Mouse (Mus musculus): Measurements from ENCODE around the gene Spryd7.
A peak's percentile ranks its signal among the peaks of the same experiment; 100 is the strongest.

Spryd7 gene

DNA sequence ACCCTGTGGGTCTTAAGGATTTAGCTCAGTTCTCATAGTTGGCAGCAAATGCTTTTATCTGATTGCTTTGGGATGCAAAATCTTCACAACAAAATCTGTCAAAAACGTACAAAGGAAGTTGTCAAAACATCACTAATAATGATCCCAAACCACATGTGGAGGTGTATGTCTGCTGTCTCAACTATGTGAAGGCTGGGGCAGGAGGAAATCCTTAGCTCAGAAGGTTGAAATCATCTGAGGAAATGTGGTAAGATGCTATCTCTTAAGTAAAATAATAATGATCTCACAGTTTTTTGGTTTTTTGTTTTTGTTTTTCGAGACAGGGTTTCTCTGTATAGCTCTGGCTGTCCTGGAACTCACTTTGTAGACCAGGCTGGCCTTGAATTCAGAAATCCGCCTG is 20.9 kb downstream of the Spryd7 start:
- DNase-seq = no peak

DNA sequence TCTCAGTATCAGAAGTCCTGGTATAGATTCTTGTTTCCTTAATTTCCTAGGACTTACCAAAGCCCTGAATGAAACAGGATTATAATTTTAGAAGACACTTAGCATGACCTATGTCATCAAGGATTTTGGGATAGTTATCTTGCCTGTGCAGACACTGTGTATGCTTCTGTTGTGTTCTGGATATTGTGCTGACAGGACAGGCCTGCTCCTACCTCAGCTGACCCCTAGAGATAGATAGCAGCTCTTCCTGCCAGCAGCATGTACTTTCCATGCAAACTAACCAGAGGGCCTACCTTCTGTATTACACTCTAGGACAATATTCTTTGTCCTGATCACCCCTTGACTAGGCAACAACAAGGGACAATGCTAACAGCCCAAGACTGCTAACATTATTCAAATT is 25.7 kb downstream of the Spryd7 start:
- DNase-seq = no peak

DNA sequence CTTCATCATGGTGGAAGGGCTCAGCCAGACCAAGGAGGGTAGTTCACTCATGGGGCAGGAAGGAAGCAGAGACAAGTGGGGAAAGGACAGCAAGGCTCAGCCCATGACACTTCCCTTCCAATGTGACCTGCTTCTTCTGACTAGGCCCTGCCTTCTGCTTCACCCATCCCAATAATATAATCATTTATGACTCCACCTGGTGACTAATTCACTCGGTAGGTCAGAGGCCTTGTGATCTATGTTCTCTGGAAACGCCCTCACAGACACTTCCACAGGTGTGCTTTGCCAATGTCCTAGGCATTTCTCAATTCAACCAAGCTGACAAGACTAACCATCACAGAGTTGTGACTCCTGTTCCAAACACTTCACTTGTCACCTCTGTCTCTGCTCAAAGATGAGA is 26.3 kb downstream of the Spryd7 start:
- DNase-seq = no peak

DNA sequence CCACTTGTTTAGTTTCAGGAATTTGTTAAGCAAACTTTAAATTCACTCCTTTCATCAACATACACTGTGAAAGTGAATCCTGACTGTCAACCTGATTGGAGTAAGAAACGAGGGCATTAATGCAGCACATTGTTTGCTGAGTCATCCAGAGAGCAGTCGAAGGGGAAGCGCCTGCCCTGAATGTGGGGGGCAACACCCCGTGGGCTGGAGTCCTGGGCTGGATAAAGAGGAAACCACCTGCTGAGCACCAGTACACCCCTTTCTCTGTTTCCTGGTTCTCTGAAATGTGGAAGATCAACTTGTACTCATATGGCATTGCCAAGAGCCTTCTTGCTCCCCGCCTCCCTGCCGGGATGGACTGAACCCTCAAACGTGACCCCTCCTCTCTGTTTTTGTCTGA is 27.2 kb downstream of the Spryd7 start:
- no peak for DNase-seq

DNA sequence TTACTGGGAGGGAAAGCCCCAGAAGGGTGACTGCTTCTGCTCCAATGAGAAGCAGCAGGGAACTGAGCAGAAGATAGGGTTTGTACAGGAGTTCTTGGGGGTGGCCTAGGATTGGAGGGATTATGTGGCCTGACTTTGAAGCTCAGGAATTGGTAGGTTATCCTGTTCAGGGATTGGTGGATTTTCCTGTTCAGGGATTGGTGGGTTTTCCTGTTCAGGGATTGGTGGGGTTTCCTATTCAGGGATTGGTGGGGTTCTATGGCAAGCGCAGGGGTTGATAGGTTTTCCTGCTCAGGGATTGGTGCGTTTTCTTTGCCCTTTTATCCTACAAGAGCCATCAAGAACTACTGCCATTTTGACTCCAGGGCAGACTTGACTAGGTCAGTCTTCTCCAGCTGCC is 30.7 kb downstream of the Spryd7 start:
- no peak for DNase-seq

DNA sequence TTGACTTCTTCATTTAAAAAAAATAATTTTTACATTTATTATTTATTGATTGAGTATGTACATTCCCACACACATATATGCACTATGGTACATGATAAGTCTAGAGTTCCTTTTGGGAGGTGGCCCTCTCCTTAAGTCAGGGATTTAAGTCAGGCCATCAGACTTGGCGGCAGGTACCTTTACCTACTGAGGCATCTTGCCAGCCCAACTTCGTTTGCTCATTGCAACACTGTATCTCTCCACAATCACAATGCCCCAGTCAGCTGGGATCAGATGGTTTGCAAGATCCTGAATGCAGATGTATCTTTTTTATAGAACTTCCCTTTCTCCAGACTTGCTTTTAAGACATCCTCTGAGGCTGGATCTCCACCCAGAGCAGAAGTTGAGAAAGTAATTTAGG is 32.9 kb downstream of the Spryd7 start:
- no peak for DNase-seq

DNA sequence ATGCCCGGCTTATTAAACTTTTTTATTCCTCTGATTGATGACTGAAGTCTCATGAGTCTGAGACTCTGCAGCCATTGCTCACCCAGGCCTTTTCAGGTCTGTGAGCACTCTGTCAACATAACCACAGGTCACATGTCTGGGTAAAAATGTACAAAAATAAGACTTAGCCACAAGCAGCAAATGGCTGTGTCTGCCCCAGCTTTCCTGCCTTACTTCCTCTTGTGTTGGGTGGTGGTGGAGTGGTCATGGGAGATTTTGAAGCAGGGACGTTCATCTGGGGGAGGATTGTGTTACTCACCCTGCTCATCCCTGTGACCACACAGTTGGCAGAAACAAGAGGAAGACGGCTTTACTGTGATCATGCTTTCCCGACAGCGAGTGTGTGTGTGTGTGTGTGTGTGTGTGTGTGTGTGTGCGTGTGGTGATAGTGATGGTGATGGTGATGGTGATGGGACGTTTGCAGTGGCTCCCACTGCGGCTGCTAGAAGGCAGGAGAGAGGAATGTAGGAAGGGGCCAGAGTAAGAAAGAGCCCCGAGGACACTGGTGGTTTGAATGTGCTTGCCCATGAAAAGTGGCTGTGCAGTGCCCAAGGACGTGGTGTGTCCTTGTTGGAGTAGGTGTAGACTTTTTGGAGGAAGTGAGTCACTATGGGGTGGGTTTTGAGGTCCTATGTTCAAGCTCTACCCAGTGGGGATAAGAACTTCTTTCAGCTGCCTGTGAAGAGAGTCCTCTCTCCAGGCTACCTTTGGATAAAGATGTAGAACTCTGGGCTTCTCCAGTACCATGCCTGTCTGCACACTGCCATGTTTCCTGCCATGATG is 37.8 kb downstream of the Spryd7 start:
- DNase-seq = no peak

DNA sequence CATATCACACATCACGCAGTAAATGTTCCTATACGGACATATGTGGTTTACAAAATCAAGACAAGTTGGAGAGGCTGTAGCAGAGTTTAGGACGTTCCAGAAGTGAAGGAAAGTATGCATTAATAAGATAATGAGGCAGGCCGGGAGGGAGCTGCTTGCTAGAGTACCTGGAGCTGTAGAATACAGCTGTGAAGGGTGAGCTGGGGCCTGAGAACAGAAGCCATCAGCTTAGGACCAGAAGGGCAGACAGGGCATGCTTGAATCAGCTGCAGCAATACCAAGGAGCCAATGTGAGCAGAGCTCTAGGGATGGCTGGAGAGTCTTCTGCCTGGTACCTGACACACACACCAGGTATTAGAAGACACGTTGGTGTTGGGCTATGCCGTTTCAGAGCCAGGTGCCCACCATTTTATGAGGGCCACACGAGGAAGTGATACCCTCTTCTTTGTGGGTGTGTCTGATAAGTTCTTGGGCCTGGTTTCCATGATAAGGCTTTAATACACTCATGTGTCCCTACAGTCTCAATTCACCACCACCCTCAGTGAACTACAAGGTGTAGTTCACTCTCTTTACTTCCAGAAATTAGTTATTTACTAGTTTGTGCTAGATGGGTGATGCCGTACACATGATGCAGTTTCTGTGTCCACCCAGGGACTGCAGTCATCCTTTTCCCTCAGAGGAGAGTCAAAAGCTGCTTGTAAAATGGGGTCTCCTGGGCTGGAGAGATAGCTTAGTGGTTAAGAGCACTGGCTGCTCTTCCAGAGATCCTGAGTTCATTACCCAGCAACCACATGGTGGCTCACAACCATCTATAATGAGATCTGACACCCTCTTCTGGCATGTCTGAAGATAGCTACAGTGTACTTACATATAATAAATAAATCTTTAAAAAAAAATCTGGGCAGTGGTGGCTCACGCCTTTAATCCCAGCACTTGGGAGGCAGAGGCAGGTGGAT is 39.9 kb downstream of the Spryd7 start:
- no peak for DNase-seq

DNA sequence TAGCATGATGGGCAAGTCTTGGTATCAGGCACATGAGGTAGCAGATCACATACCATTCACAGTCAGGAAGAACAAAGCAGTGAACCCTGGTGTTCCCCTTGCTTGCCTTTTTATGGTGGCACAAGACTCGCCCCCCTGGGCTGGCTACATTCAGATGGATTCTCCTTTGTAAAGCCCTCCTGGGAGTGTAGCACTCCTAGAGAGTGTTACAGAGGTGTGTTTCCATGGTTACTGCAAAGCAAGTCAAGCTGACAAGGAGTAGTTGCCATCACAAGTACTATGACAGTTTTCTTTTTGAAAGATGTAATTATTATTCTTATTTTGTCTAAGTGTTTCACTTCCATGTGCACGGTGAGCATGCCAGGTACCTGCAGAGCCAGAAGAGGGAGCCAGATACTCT is 45.2 kb downstream of the Spryd7 start:
- no peak for DNase-seq

DNA sequence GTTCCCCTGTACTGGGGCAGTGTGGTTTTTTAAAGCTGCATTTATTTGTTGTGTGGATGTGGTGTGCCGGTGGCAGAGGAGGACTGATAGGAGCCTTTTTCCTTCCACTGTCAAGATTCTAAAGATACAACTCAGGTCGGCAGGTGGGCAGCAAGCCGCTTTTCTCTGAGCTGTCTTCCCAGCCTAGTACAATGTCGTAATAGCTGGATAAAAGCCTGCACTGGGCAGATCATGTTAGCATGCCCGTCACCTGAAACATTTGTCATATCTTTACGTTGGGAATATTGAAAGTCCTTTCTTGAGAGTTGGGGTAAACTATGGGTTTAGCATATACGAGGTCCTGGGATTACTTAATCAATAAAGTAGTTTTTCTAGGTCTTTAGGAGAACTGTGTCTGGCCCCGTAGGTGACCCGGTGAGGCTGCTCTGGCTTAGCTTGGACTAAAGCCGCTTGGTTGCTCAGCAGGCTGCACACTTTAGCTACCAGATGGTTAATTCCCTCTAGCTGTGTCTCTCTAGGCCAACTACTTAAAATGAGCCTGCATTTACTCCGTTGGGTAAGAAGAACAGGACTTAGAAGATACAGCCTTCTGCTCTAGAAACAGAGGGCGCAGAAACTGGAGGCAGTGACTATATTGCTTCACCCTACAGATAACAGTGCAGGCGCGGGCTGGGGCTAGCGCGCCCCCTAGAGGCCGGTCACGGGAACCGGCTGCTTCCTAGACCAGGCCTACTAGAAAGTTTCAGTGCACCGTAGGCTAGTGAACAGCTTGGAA is 58.8 kb downstream of the Spryd7 start:
- DNase-seq = peak; percentile 68

DNA sequence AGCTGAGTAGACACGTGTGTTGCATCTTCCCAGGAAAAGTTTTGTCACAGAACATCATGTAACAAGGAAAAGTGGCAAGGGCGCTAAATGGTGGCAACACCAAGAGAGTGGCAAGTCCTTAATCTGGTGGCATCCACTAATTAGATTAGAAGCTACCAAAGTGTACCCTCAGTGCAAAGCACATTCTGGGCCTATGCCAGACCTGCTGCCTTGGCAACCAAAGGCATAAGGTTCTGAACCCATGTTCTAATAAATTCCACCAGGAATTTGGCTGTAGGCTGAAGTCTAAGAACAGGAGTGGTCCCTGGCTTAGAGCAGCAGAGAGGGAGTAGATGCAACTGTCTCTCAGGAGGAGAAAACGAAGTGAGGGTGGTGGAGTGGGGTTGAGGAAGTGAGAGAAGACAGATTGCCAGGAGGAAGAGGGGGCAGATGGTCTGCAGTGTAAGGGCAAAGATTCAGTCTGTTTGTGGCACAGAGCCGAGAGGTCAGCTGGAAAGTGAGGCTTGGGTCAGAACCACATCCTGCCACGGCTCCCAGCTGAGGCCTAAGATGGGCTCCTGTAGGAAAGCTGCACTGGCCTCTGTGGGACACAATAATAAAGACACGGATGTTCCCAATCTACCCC is 63.1 kb downstream of the Spryd7 start:
- peak in 1 of 2 experiments; percentile 17 for DNase-seq
